Mouse (Mus musculus) myocyte (in vitro differentiated cells): ENCODE measurements around the gene Psap. TPM values are rescaled to one million over a fixed set of nuclear protein-coding genes. Genes with fewer than 3 reads are reported as not detected.

ENCODE experiments used
- H3K27me3 ChIP-seq: one replicate; pipeline ENCODE4 v1.6.1; 2011; ENCODE audit not compliant: control insufficient read depth, insufficient read depth, insufficient read length
- H3K36me3 ChIP-seq: one replicate; pipeline ENCODE4 v1.6.1; 2011; ENCODE audit not compliant: control insufficient read depth, insufficient read depth
- H3K4me2 ChIP-seq: one replicate; pipeline ENCODE4 v1.6.1; 2011; ENCODE audit warnings: low read depth, control low read depth
- H3K4me3 ChIP-seq: one replicate; pipeline ENCODE4 v1.5.1; 2011; ENCODE audit warnings: mild to moderate bottlenecking, control low read depth, moderate library complexity
- H3K79me2 ChIP-seq: one replicate; pipeline ENCODE4 v1.6.1; 2011; ENCODE audit not compliant: control insufficient read depth, insufficient read depth
- H3ac ChIP-seq: one replicate; pipeline ENCODE4 v1.6.1; 2011; ENCODE audit not compliant: control insufficient read depth, insufficient read length
- CEBPB ChIP-seq: IDR thresholded peaks from 2 replicates; pipeline ENCODE4 v1.6.1; 2011; ENCODE audit warnings: mild to moderate bottlenecking, moderate library complexity; ENCODE audit not compliant: poor library complexity, insufficient read depth, severe bottlenecking
- E2F4 ChIP-seq: IDR thresholded peaks from one replicate; pipeline ENCODE4 v1.6.1; 2011; ENCODE audit warnings: mild to moderate bottlenecking, control low read depth, moderate library complexity; ENCODE audit not compliant: insufficient read depth
- MAX ChIP-seq: IDR thresholded peaks from one replicate; pipeline ENCODE4 v1.6.1; 2011; ENCODE audit warnings: low read depth, mild to moderate bottlenecking, control low read depth
- MYOD1 ChIP-seq, 3 experiments: IDR thresholded peaks; one replicate each; pipeline ENCODE4 v1.6.1; 2011; ENCODE audit warnings: control low read depth in 2 of 3, low read depth in 2 of 3, mild to moderate bottlenecking in 2 of 3, moderate library complexity in 1 of 3; ENCODE audit not compliant: insufficient read length in 2 of 3, control insufficient read depth in 1 of 3
- MYOG ChIP-seq, 3 experiments: IDR thresholded peaks; one replicate each; pipeline ENCODE4 v1.6.1; 2011; ENCODE audit warnings: control low read depth in 2 of 3, low read depth in 2 of 3, mild to moderate bottlenecking in 2 of 3; ENCODE audit not compliant: insufficient read length in 2 of 3, control insufficient read depth in 1 of 3, insufficient read depth in 1 of 3
- POLR2A ChIP-seq: IDR thresholded peaks from one replicate; pipeline ENCODE4 v1.6.1; 2011; ENCODE audit warnings: low read depth, mild to moderate bottlenecking, control low read depth, moderate library complexity; ENCODE audit not compliant: insufficient read length
- POLR2AphosphoS2 ChIP-seq: IDR thresholded peaks from one replicate; pipeline ENCODE4 v1.6.1; 2011; ENCODE audit warnings: low read depth, control low read depth; ENCODE audit not compliant: insufficient read length
- REST ChIP-seq: IDR thresholded peaks from one replicate; pipeline ENCODE4 v1.6.1; 2011; ENCODE audit warnings: mild to moderate bottlenecking, control low read depth, moderate library complexity; ENCODE audit not compliant: insufficient read depth, insufficient read length
- SRF ChIP-seq: IDR thresholded peaks from one replicate; pipeline ENCODE4 v1.6.1; 2011; ENCODE audit warnings: low read depth; ENCODE audit not compliant: control insufficient read depth, insufficient read length
- TCF12 ChIP-seq: IDR thresholded peaks from one replicate; pipeline ENCODE4 v1.6.1; 2011; ENCODE audit warnings: mild to moderate bottlenecking, control low read depth; ENCODE audit not compliant: poor library complexity, insufficient read depth, severe bottlenecking
- TCF3 ChIP-seq: IDR thresholded peaks from one replicate; pipeline ENCODE4 v1.6.1; 2011; ENCODE audit warnings: low read depth, control low read depth; ENCODE audit not compliant: insufficient read length
- USF1 ChIP-seq: IDR thresholded peaks from one replicate; pipeline ENCODE4 v1.6.1; 2011; ENCODE audit warnings: low read depth, mild to moderate bottlenecking, control low read depth, moderate library complexity
- polyA plus RNA-seq: library from polyadenylated mRNA; unstranded; fragments of >200 nt; fragmentation: generic; extraction: Trizol; gene quantifications from one replicate; pipeline ENCODE4 v1.2.1, GENCODE M21; 2012; ENCODE audit warnings: missing spikeins

Gene Psap
- polyA plus RNA-seq, 1 experiment: 729 TPM

DNA sequence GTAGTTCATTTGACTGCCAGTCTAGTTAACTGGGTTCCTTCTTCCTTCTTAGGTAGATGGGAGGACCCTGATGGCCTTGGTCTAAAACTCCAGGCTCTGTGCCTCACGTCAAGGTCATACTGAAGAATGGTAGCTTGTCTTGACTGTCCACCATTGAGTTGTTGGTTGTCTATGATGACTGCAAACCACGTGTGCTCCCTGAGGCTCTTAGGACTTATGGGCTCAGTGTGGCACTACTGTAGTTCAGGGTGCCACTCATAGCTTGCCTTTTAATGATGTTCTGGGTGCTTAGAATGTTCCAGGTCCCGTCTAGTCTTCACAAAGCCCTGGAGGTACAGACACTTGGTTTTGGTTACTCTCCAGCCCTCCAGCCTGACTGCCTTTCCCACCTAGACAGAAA lies 1.4 kb downstream of the Psap start:
- peak overlapping the region; percentile 97 for H3K4me3 ChIP-seq
- no peaks in the 10 kb centered on the region for H3K36me3 ChIP-seq
- H3K79me2 ChIP-seq: peaks cover 63% of the 10 kb centered on the region
- H3ac ChIP-seq: no peak overlapping the region
- H3K27me3 ChIP-seq: no peaks in the 10 kb centered on the region
- no peak for TF ChIP-seq MYOD1 (IDR thresholded peaks at IDR 0.05; ENCODE audit: control insufficient read depth in 1 of 3, insufficient read length in 2 of 3, low read depth in 2 of 3)
- TF ChIP-seq TCF3: no peak
- TF ChIP-seq CEBPB: no peak
- TF ChIP-seq MYOG (IDR thresholded peaks at IDR 0.05; ENCODE audit: control insufficient read depth in 1 of 3, insufficient read depth in 1 of 3, insufficient read length in 2 of 3, low read depth in 2 of 3): no peak
- no peak for TF ChIP-seq E2F4
- TF ChIP-seq MAX: no peak
- no peak for TF ChIP-seq SRF
- no peak for TF ChIP-seq TCF12
- TF ChIP-seq USF1: no peak
- TF ChIP-seq REST: no peak
- TF ChIP-seq POLR2AphosphoS2: no peak
- no peak for TF ChIP-seq POLR2A
- peak overlapping the region; percentile 91 for H3K4me2 ChIP-seq

GRCm38 (mm10) chr10:60279290-60279940 lies 2.0 kb downstream of the Psap start:
- Histone ChIP-seq H3ac (no peak overlapping the region), H3K36me3 (no peaks in the 10 kb centered on the region), H3K4me3 (peak overlapping the region; percentile 97), H3K79me2 (peaks cover 69% of the 10 kb centered on the region), H3K4me2 (peak overlapping the region; percentile 91), H3K27me3 (no peaks in the 10 kb centered on the region)
- TF ChIP-seq MYOD1 (IDR thresholded peaks at IDR 0.05; ENCODE audit: control insufficient read depth in 1 of 3, insufficient read length in 2 of 3, low read depth in 2 of 3) (no peak), POLR2AphosphoS2 (peak; percentile 10), POLR2A (peak; percentile 27)

DNA sequence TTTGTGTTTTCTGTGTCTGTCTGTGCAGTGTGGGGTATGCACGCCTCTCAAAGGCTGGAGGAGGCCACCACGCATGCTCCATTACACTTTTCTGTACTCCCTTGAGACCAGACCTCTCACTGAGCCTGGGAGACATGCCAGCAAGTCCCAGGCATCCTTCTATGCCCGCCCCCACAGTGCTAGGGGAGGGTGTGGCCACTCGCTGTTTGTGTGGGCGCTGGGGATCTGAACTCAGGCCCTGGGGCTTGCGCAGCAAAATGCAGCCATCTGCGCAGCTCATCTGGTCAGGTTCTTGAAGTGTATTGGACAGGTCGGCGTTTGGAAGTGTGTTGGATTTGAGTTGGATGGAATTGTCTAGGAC lies 2.5 kb downstream of the Psap start:
- Histone ChIP-seq H3ac (no peak overlapping the region), H3K4me3 (peak overlapping the region; percentile 97), H3K36me3 (no peaks in the 10 kb centered on the region), H3K79me2 (peaks cover 74% of the 10 kb centered on the region), H3K4me2 (peak overlapping the region; percentile 91), H3K27me3 (no peaks in the 10 kb centered on the region)
- TF ChIP-seq POLR2A (no peak), MYOD1 (IDR thresholded peaks at IDR 0.05; ENCODE audit: control insufficient read depth in 1 of 3, insufficient read length in 2 of 3, low read depth in 2 of 3) (no peak), POLR2AphosphoS2 (peak; percentile 14), TCF12 (no peak)

DNA sequence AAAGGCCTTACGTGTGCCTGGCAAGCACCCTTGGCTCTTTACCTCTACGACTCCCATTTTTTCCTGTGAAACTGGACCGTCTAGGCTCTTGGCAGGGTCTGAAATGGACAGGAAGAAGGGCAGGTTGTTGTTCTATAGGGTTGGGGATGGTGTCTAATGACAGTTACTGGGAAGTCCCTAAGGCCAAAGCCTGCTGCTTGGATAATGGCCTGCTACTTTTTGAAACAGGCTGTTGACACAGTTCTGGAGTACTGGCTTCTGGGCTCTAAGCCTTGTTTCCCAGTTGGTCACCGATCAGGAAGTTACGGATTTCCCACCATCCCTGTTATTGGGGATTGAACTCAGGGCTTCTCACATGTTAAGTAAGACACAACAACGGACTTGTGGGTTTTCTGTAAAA lies 2.9 kb downstream of the Psap start:
- no peaks in the 10 kb centered on the region for H3K27me3 ChIP-seq
- H3K4me2 ChIP-seq: peak overlapping the region; percentile 91
- TF ChIP-seq MAX: no peak
- TF ChIP-seq SRF: no peak
- TF ChIP-seq POLR2A: no peak
- no peak for TF ChIP-seq USF1
- TF ChIP-seq TCF12: no peak
- TF ChIP-seq POLR2AphosphoS2: no peak
- no peak for TF ChIP-seq MYOD1 (IDR thresholded peaks at IDR 0.05; ENCODE audit: control insufficient read depth in 1 of 3, insufficient read length in 2 of 3, low read depth in 2 of 3)
- TF ChIP-seq REST: no peak
- TF ChIP-seq TCF3: no peak
- TF ChIP-seq E2F4: no peak
- no peak for TF ChIP-seq MYOG (IDR thresholded peaks at IDR 0.05; ENCODE audit: control insufficient read depth in 1 of 3, insufficient read depth in 1 of 3, insufficient read length in 2 of 3, low read depth in 2 of 3)
- no peak for TF ChIP-seq CEBPB
- H3ac ChIP-seq: no peak overlapping the region
- peak overlapping the region; percentile 97 for H3K4me3 ChIP-seq
- H3K36me3 ChIP-seq: no peaks in the 10 kb centered on the region
- H3K79me2 ChIP-seq: peaks cover 78% of the 10 kb centered on the region

GRCm38 (mm10) chr10:60281571-60282050 lies 4.2 kb downstream of the Psap start:
- H3K4me3 ChIP-seq: no peak overlapping the region
- H3K36me3 ChIP-seq: no peaks in the 10 kb centered on the region
- TF ChIP-seq REST (no peak), USF1 (no peak), MAX (no peak), MYOD1 (IDR thresholded peaks at IDR 0.05; ENCODE audit: control insufficient read depth in 1 of 3, insufficient read length in 2 of 3, low read depth in 2 of 3) (no peak)
- H3ac ChIP-seq: no peak overlapping the region
- no peaks in the 10 kb centered on the region for H3K27me3 ChIP-seq
- peaks cover 91% of the 10 kb centered on the region for H3K79me2 ChIP-seq
- peak overlapping the region; percentile 91 for H3K4me2 ChIP-seq
